Mouse (Mus musculus) limb, embryonic 14.5 days (tissue): Measurements from ENCODE around the gene Dnajc24. TPM values are rescaled to one million over a fixed set of nuclear protein-coding genes. Genes with fewer than 3 reads are reported as not detected.

Experiments
- ATAC-seq: fragments of 200-750 bp; cut with Nextera tagmentation; 2 replicates; pipeline ENCODE4 v1.8.0; 2017; ENCODE audit warnings: low read depth, moderate number of reproducible peaks, moderate TSS enrichment; ENCODE audit not compliant: low FRiP score
- DNase-seq: peaks from one replicate; pipeline ENCODE4 v3.0.0-alpha.2; 2015; ENCODE audit warnings: low spot score
- H3K27ac ChIP-seq: fragments of 300-500 bp; sonication (generic); replicated peaks from 2 replicates; pipeline ENCODE4 v1.5.1; 2014; ENCODE audit warnings: low read depth, mild to moderate bottlenecking, low read length, moderate library complexity, mixed read lengths
- H3K27me3 ChIP-seq: fragments of 300-500 bp; sonication (generic); 2 replicates; pipeline ENCODE4 v1.6.1; 2014; ENCODE audit warnings: low read length, mixed read lengths; ENCODE audit not compliant: control insufficient read depth, insufficient read depth
- H3K36me3 ChIP-seq: fragments of 300-500 bp; sonication (generic); 2 replicates; pipeline ENCODE4 v1.6.1; 2014; ENCODE audit warnings: mild to moderate bottlenecking, low read length, moderate library complexity, mixed read lengths; ENCODE audit not compliant: control insufficient read depth, insufficient read depth
- H3K4me1 ChIP-seq: fragments of 300-500 bp; sonication (generic); 2 replicates; pipeline ENCODE4 v1.6.1; 2014; ENCODE audit warnings: antibody characterized with exemption, low read length, mixed read lengths; ENCODE audit not compliant: control insufficient read depth, insufficient read depth
- H3K4me2 ChIP-seq: fragments of 300-500 bp; sonication (generic); replicated peaks from 2 replicates; pipeline ENCODE4 v1.6.1; 2014; ENCODE audit warnings: low read depth, mild to moderate bottlenecking, low read length, moderate library complexity; ENCODE audit not compliant: severe bottlenecking
- H3K4me3 ChIP-seq: fragments of 300-500 bp; sonication (generic); replicated peaks from 2 replicates; pipeline ENCODE4 v1.5.1; 2014; ENCODE audit warnings: low read length
- H3K9ac ChIP-seq: fragments of 300-500 bp; sonication (generic); 2 replicates; pipeline ENCODE4 v1.6.1; 2014; ENCODE audit warnings: mild to moderate bottlenecking, low read depth, low read length, moderate library complexity; ENCODE audit not compliant: severe bottlenecking
- H3K9me3 ChIP-seq: fragments of 300-500 bp; sonication (generic); 2 replicates; pipeline ENCODE4 v1.6.1; 2016; ENCODE audit warnings: low read length; ENCODE audit not compliant: control insufficient read depth
- POLR2A ChIP-seq: fragments of 200-500 bp; IDR thresholded peaks from 2 replicates; pipeline ENCODE4 v1.8.0; 2012; ENCODE audit warnings: inconsistent platforms, mild to moderate bottlenecking, moderate library complexity, borderline replicate concordance; ENCODE audit not compliant: insufficient read depth, insufficient read length; ENCODE audit errors: extremely low read depth
- WGBS: fragments of 180-500 bp; shearing (Covaris S2); extraction: QIAGEN DNeasy Blood & Tissue Kit; methylation state at CpG from one replicate; pipeline ENCODE4 v1.1.7; 2014; 5-methylcytosine and 5-hydroxymethylcytosine counted together
- polyA plus RNA-seq, 2 experiments: library from polyadenylated mRNA; depleted of rRNA in 1 of 2; stranded (reverse) in 1 of 2; unstranded in 1 of 2; fragments of >200 nt; fragmentation: Nextera tagmentation in 1 of 2; extraction: Ambion mirVana in 1 of 2; gene quantifications; 2 replicates each; pipeline versions ENCODE4 v1.2.1 to v1.2.3; 2012 to 2014

Dnajc24 gene
- polyA plus RNA-seq, 2 experiments = 29.3 to 29.6 TPM

- no peak for TF ChIP-seq POLR2A
- no peaks in the 10 kb centered on the region for H3K36me3 ChIP-seq
- no peak overlapping the region for H3K27ac ChIP-seq
- no peak for DNase-seq
- H3K9me3 ChIP-seq = no peaks in the 10 kb centered on the region
- no peak overlapping the region for H3K9ac ChIP-seq
- no peak overlapping the region for H3K4me2 ChIP-seq
- no peaks in the 10 kb centered on the region for H3K4me1 ChIP-seq
- no peak overlapping the region for H3K4me3 ChIP-seq
- no peaks in the 10 kb centered on the region for H3K27me3 ChIP-seq
- WGBS = 72% methylated on average over 3 of the region's 3 CpGs
- no peak for ATAC-seq
Observed at GRCm38 (mm10) chr2:106024895-106025294, 21.5 kb upstream of the Dnajc24 start.

- no peak overlapping the region for H3K27ac ChIP-seq
- H3K4me2 ChIP-seq = no peak overlapping the region
- no peaks in the 10 kb centered on the region for H3K9me3 ChIP-seq
- ATAC-seq (no peak), DNase-seq (no peak)
- H3K4me3 ChIP-seq = no peak overlapping the region
- no peaks in the 10 kb centered on the region for H3K27me3 ChIP-seq
- no peak overlapping the region for H3K9ac ChIP-seq
- H3K36me3 ChIP-seq = no peaks in the 10 kb centered on the region
- TF ChIP-seq POLR2A = no peak
- WGBS = 70% methylated on average over 2 of the region's 2 CpGs
- H3K4me1 ChIP-seq = no peaks in the 10 kb centered on the region
Observed at GRCm38 (mm10) chr2:106008415-106008814, 5.1 kb upstream of the Dnajc24 start.

DNA sequence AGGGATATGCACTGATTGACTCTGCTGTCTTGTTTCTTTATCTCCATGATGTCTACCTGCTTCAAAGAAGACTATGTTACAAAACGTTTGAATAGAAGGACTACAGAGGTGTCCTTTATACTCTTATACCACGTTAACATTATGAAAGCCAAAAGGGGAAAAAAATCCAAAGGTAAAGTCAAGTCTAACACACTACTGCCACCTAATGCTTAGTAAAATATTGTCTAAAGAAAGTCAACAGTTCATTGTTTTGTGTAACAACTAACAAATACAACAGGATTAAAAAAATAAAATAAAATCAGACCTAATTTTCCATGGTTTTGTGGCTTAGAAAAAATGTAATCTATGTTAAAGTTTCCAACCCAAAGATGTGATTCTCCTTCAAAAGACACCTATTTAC, 15.3 kb downstream of the Dnajc24 start:
- no peak for ATAC-seq
- 18% methylated on average over 2 of the region's 2 CpGs for WGBS
- H3K36me3 ChIP-seq = no peaks in the 10 kb centered on the region

DNA sequence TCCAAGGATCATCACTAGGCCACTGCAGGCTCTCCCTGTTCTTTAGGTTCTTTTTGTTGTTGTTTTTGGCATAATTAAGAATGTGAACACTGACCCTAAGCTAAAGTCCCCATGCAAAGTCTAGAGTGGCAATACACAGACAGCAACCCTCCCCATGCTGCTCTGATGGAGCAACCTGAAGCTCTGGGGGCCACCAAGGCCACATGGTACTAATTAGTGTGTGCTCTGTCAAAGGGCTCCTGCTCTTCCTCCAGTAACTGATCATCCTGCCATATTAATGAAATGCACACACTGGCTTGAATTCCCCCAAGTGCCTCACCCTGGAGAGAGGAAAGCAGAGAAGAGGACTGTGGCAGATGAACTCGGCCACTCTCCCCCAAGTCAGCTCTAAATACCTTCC, 16.2 kb downstream of the Dnajc24 start:
- H3K4me2 ChIP-seq = no peak overlapping the region
- ATAC-seq (no peak), DNase-seq (no peak)
- H3K27me3 ChIP-seq = no peaks in the 10 kb centered on the region
- WGBS = 38% methylated on average over 1 of the region's 1 CpGs
- no peak overlapping the region for H3K9ac ChIP-seq
- TF ChIP-seq POLR2A = no peak
- no peak overlapping the region for H3K4me3 ChIP-seq
- no peaks in the 10 kb centered on the region for H3K4me1 ChIP-seq
- H3K9me3 ChIP-seq = no peaks in the 10 kb centered on the region
- no peaks in the 10 kb centered on the region for H3K36me3 ChIP-seq
- H3K27ac ChIP-seq = no peak overlapping the region

More for the DNA sequence above, 15.3 kb downstream of the Dnajc24 start:
- no peaks in the 10 kb centered on the region for H3K4me1 ChIP-seq
- no peaks in the 10 kb centered on the region for H3K9me3 ChIP-seq
- H3K9ac ChIP-seq = no peak overlapping the region
- no peak overlapping the region for H3K27ac ChIP-seq
- H3K4me3 ChIP-seq = no peak overlapping the region
- H3K27me3 ChIP-seq = no peaks in the 10 kb centered on the region
- no peak for TF ChIP-seq POLR2A
- DNase-seq = no peak
- no peak overlapping the region for H3K4me2 ChIP-seq

GRCm38 (mm10) chr2:105985206-105985605, 18.1 kb downstream of the Dnajc24 start:
- TF ChIP-seq POLR2A = no peak
- WGBS = 84% methylated on average over 7 of the region's 7 CpGs
- no peaks in the 10 kb centered on the region for H3K36me3 ChIP-seq
- no peak for ATAC-seq
- H3K27me3 ChIP-seq = no peaks in the 10 kb centered on the region
- H3K9ac ChIP-seq = no peak overlapping the region
- H3K27ac ChIP-seq = no peak overlapping the region
- no peak overlapping the region for H3K4me3 ChIP-seq
- no peaks in the 10 kb centered on the region for H3K9me3 ChIP-seq
- H3K4me1 ChIP-seq = no peaks in the 10 kb centered on the region
- no peak for DNase-seq
- H3K4me2 ChIP-seq = no peak overlapping the region

GRCm38 (mm10) chr2:105978065-105978464, 25.3 kb downstream of the Dnajc24 start:
- no peak for ATAC-seq
- Histone ChIP-seq H3K27me3 (no peaks in the 10 kb centered on the region), H3K9ac (no peak overlapping the region), H3K27ac (no peak overlapping the region), H3K4me2 (no peak overlapping the region), H3K4me1 (no peaks in the 10 kb centered on the region), H3K9me3 (no peaks in the 10 kb centered on the region), H3K4me3 (no peak overlapping the region), H3K36me3 (no peaks in the 10 kb centered on the region)
- no peak for DNase-seq
- WGBS = 100% methylated on average over 2 of the region's 2 CpGs
- TF ChIP-seq POLR2A = no peak
